Mouse (Mus musculus) retina, postnatal 7 days (tissue): ENCODE results near the gene Cda.

Source experiments
- DNase-seq: peaks from one replicate; pipeline ENCODE4 v3.0.0-alpha.2; 2012; ENCODE audit warnings: low read depth, low spot score

Gene Cda

GRCm38 (mm10) chr4:138368498-138369260 is 887 bp upstream of the Cda start:
- DNase-seq, result no peak

GRCm38 (mm10) chr4:138366561-138366960 is 1.2 kb downstream of the Cda start:
- DNase-seq, result no peak

DNA sequence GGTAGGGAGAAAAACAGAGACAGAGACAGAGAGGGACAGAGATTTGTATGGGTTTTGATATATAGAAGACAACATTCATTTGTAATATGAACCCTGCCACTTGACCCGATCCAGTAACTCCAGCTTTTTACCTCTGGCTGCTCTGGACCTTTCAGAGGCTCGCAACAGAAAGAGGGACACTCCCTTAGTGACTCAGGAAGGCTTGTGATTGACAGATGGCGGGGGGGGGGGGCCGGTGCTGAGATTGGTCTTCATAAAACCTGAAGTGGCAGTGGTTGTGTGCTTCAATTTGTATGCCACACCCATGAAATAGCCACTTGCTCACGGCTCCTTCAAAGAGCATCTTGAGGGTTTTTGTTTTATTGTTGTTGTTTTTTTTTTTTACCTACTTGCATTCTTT is 4.3 kb downstream of the Cda start:
- DNase-seq, result no peak

- DNase-seq, result no peak
These were observed 4.9 kb downstream of the Cda start for GRCm38 (mm10) chr4:138362883-138363282.

- DNase-seq, result no peak
These were observed 6.4 kb downstream of the Cda start for GRCm38 (mm10) chr4:138361370-138361821.

DNA sequence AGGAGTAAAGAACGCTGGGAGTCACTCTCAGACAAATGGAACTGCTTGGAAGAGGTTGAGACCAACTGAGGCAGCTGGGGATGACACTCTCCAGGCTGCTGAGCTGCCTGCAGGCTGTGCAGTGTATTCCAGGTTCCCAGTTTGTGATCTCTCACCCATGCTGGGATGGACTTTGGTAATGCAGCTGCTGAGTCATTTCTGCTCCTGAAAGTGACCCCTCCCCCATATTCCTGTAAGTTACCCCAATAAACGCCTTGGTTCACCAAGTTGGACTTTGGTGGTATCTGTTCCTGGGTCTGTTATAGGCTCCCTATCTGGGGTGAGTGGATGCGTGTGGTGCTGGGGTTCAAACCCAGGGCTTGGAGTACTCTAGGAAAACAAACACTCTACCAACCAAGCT is 9.6 kb downstream of the Cda start:
- DNase-seq, result no peak

GRCm38 (mm10) chr4:138356551-138356950 is 11.2 kb downstream of the Cda start:
- no peak for DNase-seq

DNA sequence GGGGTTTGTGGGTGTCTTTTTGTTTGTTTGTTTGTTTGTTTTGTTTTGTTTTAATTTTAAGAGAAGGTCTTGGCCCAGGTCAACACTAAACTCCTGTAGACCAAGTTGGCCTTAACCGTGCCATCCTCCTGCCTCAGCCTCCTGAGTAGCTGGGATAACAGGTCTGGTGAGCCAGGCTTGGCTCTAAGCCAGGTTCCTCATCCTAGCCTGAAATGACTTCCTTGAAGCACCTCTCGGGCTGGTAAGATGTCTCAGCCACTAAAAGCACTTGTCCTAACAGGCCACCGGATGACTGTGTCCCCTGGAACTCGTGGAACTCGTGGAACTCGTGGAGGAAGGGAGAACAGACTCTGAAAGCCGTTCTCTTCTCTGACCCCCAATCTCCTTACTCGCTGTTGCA is 11.7 kb downstream of the Cda start:
- DNase-seq, result no peak

GRCm38 (mm10) chr4:138355496-138355895 is 12.3 kb downstream of the Cda start:
- no peak for DNase-seq

DNA sequence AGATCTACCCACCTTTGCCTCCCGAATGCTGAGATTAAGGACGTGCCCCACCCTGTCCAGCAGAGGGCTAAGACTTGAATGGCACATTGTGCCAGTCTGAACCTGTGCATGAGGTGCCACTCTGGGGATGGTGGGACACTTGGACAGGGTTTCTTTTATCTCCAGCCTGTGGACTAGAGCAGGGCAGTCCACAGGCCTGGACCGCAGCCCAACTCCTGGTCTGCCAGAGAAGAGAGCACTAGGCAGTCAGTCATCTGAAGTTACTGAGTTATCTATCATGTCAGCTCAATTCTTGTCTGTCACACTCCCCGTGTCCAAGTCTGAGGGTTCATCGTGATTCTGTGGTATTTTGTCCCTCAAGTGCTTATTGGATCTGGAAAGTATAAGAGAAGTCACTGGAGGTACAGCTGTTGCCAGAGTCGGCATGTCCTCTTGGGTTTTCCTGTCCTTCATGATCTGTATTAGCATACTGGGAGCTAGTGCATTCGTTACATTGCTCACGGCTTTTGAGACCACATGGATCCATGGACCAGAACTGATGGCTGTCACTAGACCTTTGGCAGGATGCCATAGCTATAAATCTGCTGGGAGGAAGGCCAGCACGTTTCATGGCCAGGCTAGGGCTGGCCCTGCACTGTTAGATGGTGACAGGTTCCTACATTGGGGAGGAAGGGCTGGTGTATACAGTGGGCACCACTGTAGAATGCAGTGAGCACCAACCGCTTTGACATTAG is 14.2 kb downstream of the Cda start:
- DNase-seq, result no peak

- no peak for DNase-seq
These were observed 15.1 kb downstream of the Cda start for GRCm38 (mm10) chr4:138352692-138353091.

DNA sequence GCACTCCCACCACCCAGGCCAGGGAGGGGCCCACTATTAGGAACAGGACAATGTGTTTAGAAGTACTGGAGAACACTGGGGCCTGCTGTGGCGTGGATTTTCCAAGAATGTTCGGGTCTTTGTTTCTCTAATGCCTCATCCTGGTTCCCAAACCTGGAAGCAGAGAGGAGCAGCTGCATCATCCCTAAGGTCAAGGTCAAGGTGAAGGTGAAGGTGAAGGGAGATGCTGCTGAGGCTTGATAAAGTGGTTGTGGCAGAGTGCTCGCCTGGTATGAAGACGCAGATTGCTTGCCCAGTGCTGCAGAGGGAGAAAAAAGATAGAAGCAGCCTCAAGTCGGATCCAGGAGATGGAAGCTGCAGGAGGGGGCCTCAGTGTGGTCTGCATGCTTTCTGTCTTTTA is 16.0 kb downstream of the Cda start:
- DNase-seq, result no peak

- DNase-seq, result no peak
These were observed 19.1 kb downstream of the Cda start for GRCm38 (mm10) chr4:138348716-138349115.

DNA sequence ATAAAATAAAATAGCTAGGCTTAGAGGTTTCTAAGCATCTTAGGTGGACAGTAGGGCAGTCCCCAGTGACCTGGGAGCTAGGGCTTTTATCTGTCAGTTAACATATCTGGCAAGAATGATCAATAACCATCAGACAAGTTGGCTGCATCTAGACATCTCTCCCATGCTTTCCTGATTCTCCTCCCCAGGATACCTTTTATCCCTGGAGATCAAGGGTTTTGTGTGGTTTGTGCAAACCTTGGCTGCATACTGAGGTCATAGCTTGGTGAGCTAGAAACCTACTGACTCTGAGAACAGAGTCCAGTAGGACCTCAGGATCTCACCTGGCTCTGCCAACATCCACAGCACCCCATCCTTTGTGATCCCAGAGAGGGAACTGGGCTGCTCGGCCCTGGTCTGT is 20.5 kb downstream of the Cda start:
- DNase-seq, result no peak

DNA sequence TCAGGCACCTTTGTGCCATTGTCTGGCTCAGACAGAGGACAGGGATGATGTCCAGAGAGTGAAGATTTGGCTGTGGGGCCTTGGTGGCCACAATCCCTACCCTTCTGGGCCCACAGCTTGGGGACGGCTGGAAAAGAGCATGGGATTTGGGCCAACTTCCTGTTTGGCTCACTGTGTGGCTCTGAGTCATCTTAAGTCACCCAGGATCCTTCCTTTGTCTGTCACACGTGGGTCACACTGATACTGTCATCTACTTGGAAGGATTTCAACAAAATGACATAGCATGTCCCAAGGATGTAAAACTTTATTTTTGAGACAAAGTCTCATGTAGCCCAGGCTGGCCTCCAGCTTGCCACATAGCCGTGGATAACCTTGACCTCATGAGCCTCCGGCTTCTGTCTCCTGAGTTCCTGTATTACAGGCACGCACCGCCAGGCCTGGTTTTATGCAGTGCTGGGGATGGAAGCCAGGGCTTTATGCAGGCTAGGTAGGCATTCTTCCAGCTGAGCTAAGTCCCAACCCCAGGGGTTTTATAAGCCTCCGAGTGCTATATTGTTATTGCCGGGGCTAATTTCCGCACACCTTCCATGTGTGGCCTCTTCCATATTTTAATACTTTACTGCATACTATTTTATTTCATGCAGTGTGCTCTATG is 22.8 kb downstream of the Cda start:
- DNase-seq, result no peak

DNA sequence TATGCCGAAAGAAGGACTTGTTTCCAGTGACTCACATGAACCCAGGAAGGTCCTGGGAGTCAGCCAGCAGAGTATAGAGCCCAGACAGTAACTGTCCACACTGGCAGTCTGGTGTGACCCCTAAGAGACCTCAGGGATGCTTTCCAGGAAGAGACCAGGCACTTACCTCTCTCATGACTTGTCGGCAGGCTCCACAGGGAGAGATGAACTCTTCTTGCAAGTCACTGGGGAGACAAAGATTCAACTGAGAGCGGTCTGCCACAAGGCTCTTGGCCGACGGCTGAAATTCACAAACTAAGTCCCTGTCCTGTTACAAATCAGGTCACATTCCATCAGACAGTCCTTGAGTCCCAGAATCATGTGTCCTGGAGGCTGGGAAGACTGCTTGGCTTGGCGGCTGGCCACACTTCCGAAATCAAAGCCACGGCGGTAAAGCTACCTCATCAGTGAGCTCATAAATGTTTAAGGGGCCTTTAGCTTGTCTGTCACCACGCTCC is 24.4 kb downstream of the Cda start:
- no peak for DNase-seq

DNA sequence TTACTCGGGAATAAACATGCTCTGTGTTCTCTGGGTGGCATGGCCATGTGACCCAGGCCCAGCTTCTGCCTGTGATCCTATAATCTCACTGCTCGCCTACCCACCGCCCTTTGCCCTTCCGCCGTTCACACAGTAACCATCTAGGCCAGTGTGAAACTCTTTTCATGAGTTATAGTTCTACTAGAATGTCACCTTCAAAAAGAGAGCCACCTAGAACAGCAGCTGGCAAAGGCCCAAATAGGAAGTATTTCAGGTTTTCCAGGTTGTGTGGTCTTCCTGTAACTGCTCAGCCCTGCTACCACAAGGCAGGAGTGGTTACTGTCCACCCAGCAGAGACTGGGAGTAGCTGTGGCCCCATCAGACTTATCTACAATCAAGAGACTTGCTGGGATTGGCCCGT is 25.0 kb downstream of the Cda start:
- no peak for DNase-seq

GRCm38 (mm10) chr4:138342048-138342447 is 25.7 kb downstream of the Cda start:
- no peak for DNase-seq

GRCm38 (mm10) chr4:138341393-138341792 is 26.4 kb downstream of the Cda start:
- no peak for DNase-seq

- peak; percentile 46 for DNase-seq
These were observed 27.8 kb downstream of the Cda start for GRCm38 (mm10) chr4:138339963-138340362.

GRCm38 (mm10) chr4:138337341-138337740 is 30.5 kb downstream of the Cda start:
- no peak for DNase-seq

DNA sequence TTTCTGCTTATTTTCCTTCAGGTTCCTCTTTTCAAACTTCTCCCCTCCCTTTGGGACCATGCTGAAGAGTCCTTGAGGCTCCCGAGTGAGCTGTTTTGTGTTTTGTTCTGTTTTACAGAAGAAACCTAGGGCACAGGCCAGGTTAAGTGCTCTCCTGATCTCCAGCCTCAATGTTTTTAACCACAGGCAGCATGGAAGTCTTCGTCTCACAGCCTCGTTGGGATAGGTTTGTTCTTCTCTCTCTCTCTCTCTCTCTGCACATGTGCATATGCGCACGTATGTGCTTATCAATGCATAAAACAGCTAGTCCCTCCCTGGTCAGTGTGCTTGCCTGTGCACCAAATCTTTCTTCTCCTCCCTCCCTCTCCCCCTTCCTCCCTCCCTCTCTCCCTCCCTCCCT is 30.9 kb downstream of the Cda start:
- no peak for DNase-seq
